Mouse (Mus musculus): ENCODE data around the gene Mindy1.
"Not testable (repeated sequence)": the region's sequence is repeated elsewhere in the genome, so short reads cannot be mapped to it uniquely, and the experiment has no call there.

Gene Mindy1

GRCm38 (mm10) chr3:95319701-95320625 lies 38.8 kb downstream of the Mindy1 start:
- no peak for DNase-seq (ENCODE audit: low read depth, low spot score)

GRCm38 (mm10) chr3:95323429-95323828 lies 42.3 kb downstream of the Mindy1 start:
- no peak for DNase-seq (ENCODE audit: low read depth, low spot score)

GRCm38 (mm10) chr3:95324454-95325144 lies 43.5 kb downstream of the Mindy1 start:
- DNase-seq (ENCODE audit: low read depth, low spot score), result no peak

- no peak for DNase-seq (ENCODE audit: low read depth, low spot score)
These were observed 47.8 kb downstream of the Mindy1 start for GRCm38 (mm10) chr3:95328803-95329404.

GRCm38 (mm10) chr3:95331528-95331927 lies 50.4 kb downstream of the Mindy1 start:
- no peak for DNase-seq (ENCODE audit: low read depth, low spot score)

- DNase-seq (ENCODE audit: low read depth, low spot score), result no peak
These were observed 56.2 kb downstream of the Mindy1 start for GRCm38 (mm10) chr3:95337345-95337744.

- no peak for DNase-seq (ENCODE audit: low read depth, low spot score)
These were observed 57.1 kb downstream of the Mindy1 start for GRCm38 (mm10) chr3:95338251-95338650.

GRCm38 (mm10) chr3:95343356-95344000 lies 62.3 kb downstream of the Mindy1 start:
- not testable (repeated sequence) for DNase-seq (ENCODE audit: low read depth, low spot score)

Measured in skeletal muscle tissue, adult 2 months (tissue).